Mouse (Mus musculus): ENCODE results near the gene Olfr1044. TPM values are rescaled to one million over a fixed set of nuclear protein-coding genes. Genes with fewer than 3 reads are reported as not detected.
"Not testable (repeated sequence)": the region's sequence is repeated elsewhere in the genome, so short reads cannot be mapped to it uniquely, and the experiment has no call there.

The Olfr1044 gene
- not detected in 2 replicates for polyA plus RNA-seq (2012; rRNA removed)

- no peak for DNase-seq (ENCODE audit: low read depth, low spot score)
Measured at GRCm38 (mm10) chr2:86177720-86178119, at the start of gene Olfr1044. Gene Olfr1044, minus strand, starts transcription at chr2:86177820.

GRCm38 (mm10) chr2:86219214-86219613 is 41.6 kb upstream of the Olfr1044 start, which contains the start of gene Olfr1046:
Gene Olfr1046, minus strand, starts transcription at chr2:86219314.
- 56% methylated on average over 2 of the region's 2 CpGs for WGBS
- DNase-seq (ENCODE audit: low read depth, low spot score) = no peak

- DNase-seq (ENCODE audit: low read depth, low spot score) = no peak
Measured at GRCm38 (mm10) chr2:86202909-86203308, 25.3 kb upstream of the Olfr1044 start, which contains the start of gene Olfr1045. Gene Olfr1045, minus strand, starts transcription at chr2:86203009.

- no peak for DNase-seq (ENCODE audit: low read depth, low spot score)
- 30% methylated on average over 1 of the region's 1 CpGs for WGBS
Measured at GRCm38 (mm10) chr2:86195863-86196262, 18.2 kb upstream of the Olfr1044 start.

GRCm38 (mm10) chr2:86185583-86185982 is 8.0 kb upstream of the Olfr1044 start, which contains the start of gene Olfr52:
Gene Olfr52, minus strand, starts transcription at chr2:86185683.
- DNase-seq (ENCODE audit: low read depth, low spot score) = no peak

GRCm38 (mm10) chr2:86179950-86180349 is 2.3 kb upstream of the Olfr1044 start:
- 59% methylated on average over 3 of the region's 3 CpGs for WGBS
- DNase-seq (ENCODE audit: low read depth, low spot score) = no peak

GRCm38 (mm10) chr2:86175422-86175821 is 2.2 kb downstream of the Olfr1044 start:
- WGBS = 68% methylated on average over 7 of the region's 7 CpGs
- not testable (repeated sequence) for DNase-seq (ENCODE audit: low read depth, low spot score)

- no peak for DNase-seq (ENCODE audit: low read depth, low spot score)
- 79% methylated on average over 2 of the region's 2 CpGs for WGBS
Measured at GRCm38 (mm10) chr2:86167422-86167821, 10.2 kb downstream of the Olfr1044 start, which contains the start of gene Olfr1043. Gene Olfr1043, minus strand, starts transcription at chr2:86167522.

- WGBS = 89% methylated on average over 2 of the region's 2 CpGs
- DNase-seq (ENCODE audit: low read depth, low spot score) = no peak
Measured at GRCm38 (mm10) chr2:86161738-86162137, 15.9 kb downstream of the Olfr1044 start, which contains the start of gene Olfr1042. Gene Olfr1042, minus strand, starts transcription at chr2:86161838.

GRCm38 (mm10) chr2:86146632-86147031 is 31.0 kb downstream of the Olfr1044 start, which contains the start of gene Olfr1040:
Gene Olfr1040, minus strand, starts transcription at chr2:86146732.
- WGBS = 79% methylated on average over 1 of the region's 1 CpGs
- no peak for DNase-seq (ENCODE audit: low read depth, low spot score)

GRCm38 (mm10) chr2:86135828-86136227 is 41.8 kb downstream of the Olfr1044 start, which contains the start of gene Olfr1039:
Gene Olfr1039, minus strand, starts transcription at chr2:86135928.
- no peak for DNase-seq (ENCODE audit: low read depth, low spot score)

More at GRCm38 (mm10) chr2:86135828-86136227, 41.8 kb downstream of the Olfr1044 start, which contains the start of gene Olfr1039:
- WGBS = 93% methylated on average over 1 of the region's 1 CpGs

Other genes starting within 250 kb of the Olfr1044 start
- gene Olfr1028, start 227.4 kb downstream of the Olfr1044 start, polyA plus RNA-seq (2012; rRNA removed) = not detected in 2 replicates
- not detected in 2 replicates for gene Olfr1029, start 203.9 kb downstream of the Olfr1044 start, polyA plus RNA-seq (2012; rRNA removed)
- gene Olfr1030, start 198.5 kb downstream of the Olfr1044 start, polyA plus RNA-seq (2012; rRNA removed) = not detected in 2 replicates
- not detected in 2 replicates for gene Olfr1031, start 187.5 kb downstream of the Olfr1044 start, polyA plus RNA-seq (2012; rRNA removed)
- gene Olfr1032, start 172.3 kb downstream of the Olfr1044 start, polyA plus RNA-seq (2012; rRNA removed) = not detected in 2 replicates
- 0.12 and 0.34 TPM in 2 replicates for gene Olfr1033, start 157.2 kb downstream of the Olfr1044 start, polyA plus RNA-seq (2012; rRNA removed)
- 0.01 and 0.03 TPM in 2 replicates for gene Olfr1034, start 132.0 kb downstream of the Olfr1044 start, polyA plus RNA-seq (2012; rRNA removed)
- not detected in 2 replicates for gene Olfr1036, start 103.8 kb downstream of the Olfr1044 start, polyA plus RNA-seq (2012; rRNA removed)
- gene Olfr1037, start 90.4 kb downstream of the Olfr1044 start, polyA plus RNA-seq (2012; rRNA removed) = not detected in 2 replicates
- not detected in 2 replicates for gene Olfr1039, start 41.9 kb downstream of the Olfr1044 start, polyA plus RNA-seq (2012; rRNA removed)
- gene Olfr1040, start 31.1 kb downstream of the Olfr1044 start, polyA plus RNA-seq (2012; rRNA removed) = not detected in 2 replicates
- not detected in 2 replicates for gene Olfr1042, start 16.0 kb downstream of the Olfr1044 start, polyA plus RNA-seq (2012; rRNA removed)
- not detected in 2 replicates for gene Olfr1043, start 10.3 kb downstream of the Olfr1044 start, polyA plus RNA-seq (2012; rRNA removed)
- not detected in 2 replicates for gene Olfr52, start 7.9 kb upstream of the Olfr1044 start, polyA plus RNA-seq (2012; rRNA removed)
- not detected in 2 replicates for gene Olfr1045, start 25.2 kb upstream of the Olfr1044 start, polyA plus RNA-seq (2012; rRNA removed)
- not detected in 2 replicates for gene Olfr1046, start 41.5 kb upstream of the Olfr1044 start, polyA plus RNA-seq (2012; rRNA removed)
- gene Olfr1047, start 53.6 kb upstream of the Olfr1044 start, polyA plus RNA-seq (2012; rRNA removed) = not detected in 2 replicates
- not detected in 2 replicates for gene Olfr1048, start 62.5 kb upstream of the Olfr1044 start, polyA plus RNA-seq (2012; rRNA removed)
- not detected in 2 replicates for gene Olfr1049, start 80.5 kb upstream of the Olfr1044 start, polyA plus RNA-seq (2012; rRNA removed)
- gene Olfr1051, start 101.3 kb upstream of the Olfr1044 start, polyA plus RNA-seq (2012; rRNA removed) = not detected in 2 replicates
- gene Olfr1052, start 114.6 kb upstream of the Olfr1044 start, polyA plus RNA-seq (2012; rRNA removed) = not detected in 2 replicates
- gene Olfr1053, start 137.5 kb upstream of the Olfr1044 start, polyA plus RNA-seq (2012; rRNA removed) = not detected in 2 replicates
- not detected in 2 replicates for gene Olfr1054, start 157.6 kb upstream of the Olfr1044 start, polyA plus RNA-seq (2012; rRNA removed)
- not detected in 2 replicates for gene Olfr1055, start 172.5 kb upstream of the Olfr1044 start, polyA plus RNA-seq (2012; rRNA removed)
- not detected in 2 replicates for gene Olfr1056, start 184.6 kb upstream of the Olfr1044 start, polyA plus RNA-seq (2012; rRNA removed)
- not detected in 2 replicates for gene Olfr1057, start 200.6 kb upstream of the Olfr1044 start, polyA plus RNA-seq (2012; rRNA removed)
- not detected in 2 replicates for gene Olfr1058, start 210.7 kb upstream of the Olfr1044 start, polyA plus RNA-seq (2012; rRNA removed)
- gene Olfr1061, start 236.2 kb upstream of the Olfr1044 start, polyA plus RNA-seq (2012; rRNA removed) = not detected in 2 replicates
- gene Olfr1062, start 248.9 kb upstream of the Olfr1044 start, polyA plus RNA-seq (2012; rRNA removed) = not detected in 2 replicates